Comparison of ENCODE assay signal across 7 mouse cellular contexts in genomic region chr5:114702403-114703392, GRCm38 (mm10). TPM values are rescaled to one million over a fixed set of nuclear protein-coding genes. Genes with fewer than 3 reads are reported as not detected.
DNase-seq lines count a peak whose midpoint lies in the region; ATAC-seq and TF ChIP-seq lines count a peak whose summit lies in the region.

No protein-coding gene starts in this region.

- 59% methylated on average over 14 of the region's 14 CpGs for WGBS in kidney, postnatal 0 days
- 59% methylated on average over 14 of the region's 14 CpGs for WGBS in embryonic facial prominence, embryonic 14.5 days
- 53% methylated on average over 14 of the region's 14 CpGs for WGBS in lung, embryonic 16.5 days

- H3K36me3 ChIP-seq in kidney, postnatal 0 days (ENCODE audit: insufficient read depth, low read length): no peaks in the 10 kb centered on the region
- no peaks in the 10 kb centered on the region for H3K36me3 ChIP-seq in embryonic facial prominence, embryonic 14.5 days (ENCODE audit: control insufficient read depth, insufficient read depth, low read length)
- H3K36me3 ChIP-seq in lung, embryonic 16.5 days (ENCODE audit: control insufficient read depth, insufficient read depth, low read length): no peaks in the 10 kb centered on the region

- H3K27ac ChIP-seq in kidney, postnatal 0 days: no peak overlapping the region
- no peak overlapping the region for H3K27ac ChIP-seq in embryonic facial prominence, embryonic 14.5 days (replicated peaks; ENCODE audit: low read depth, low read length)
- no peak overlapping the region for H3K27ac ChIP-seq in lung, embryonic 16.5 days (ENCODE audit: low read length)

- no peaks in the 10 kb centered on the region for H3K27me3 ChIP-seq in kidney, postnatal 0 days (ENCODE audit: insufficient read depth, low read length)
- no peaks in the 10 kb centered on the region for H3K27me3 ChIP-seq in Patski
- H3K27me3 ChIP-seq in embryonic facial prominence, embryonic 14.5 days (replicated peaks; ENCODE audit: control insufficient read depth, insufficient read depth, low read length): no peaks in the 10 kb centered on the region
- H3K27me3 ChIP-seq in lung, embryonic 16.5 days (ENCODE audit: control insufficient read depth, insufficient read depth, low read depth, low read length): no peaks in the 10 kb centered on the region

- H3K4me1 ChIP-seq in kidney, postnatal 0 days (replicated peaks; ENCODE audit: insufficient read depth, low read length): no peaks in the 10 kb centered on the region
- no peaks in the 10 kb centered on the region for H3K4me1 ChIP-seq in embryonic facial prominence, embryonic 14.5 days (ENCODE audit: control insufficient read depth, insufficient read depth, low read length)
- H3K4me1 ChIP-seq in lung, embryonic 16.5 days (replicated peaks; ENCODE audit: control insufficient read depth, insufficient read depth, low read length): no peaks in the 10 kb centered on the region

- no peak overlapping the region for H3K9ac ChIP-seq in kidney, postnatal 0 days (ENCODE audit: low read depth, low read length)
- no peak overlapping the region for H3K9ac ChIP-seq in embryonic facial prominence, embryonic 14.5 days (ENCODE audit: low read depth, low read length)
- no peak overlapping the region for H3K9ac ChIP-seq in lung, embryonic 16.5 days (ENCODE audit: low read length)

- H3K9me3 ChIP-seq in kidney, postnatal 0 days (replicated peaks; ENCODE audit: low read length): no peaks in the 10 kb centered on the region
- no peaks in the 10 kb centered on the region for H3K9me3 ChIP-seq in embryonic facial prominence, embryonic 14.5 days (ENCODE audit: control insufficient read depth, low read length)
- H3K9me3 ChIP-seq in lung, embryonic 16.5 days (ENCODE audit: control insufficient read depth, low read length): no peaks in the 10 kb centered on the region

- in situ Hi-C loops in Patski (cut with MboI; ENCODE audit: low pct_unique_long_range_greater_than_20kb): no loop called here

- no peak overlapping the region for H3K4me3 ChIP-seq in kidney, postnatal 0 days (replicated peaks; ENCODE audit: low read depth, low read length)
- H3K4me3 ChIP-seq in embryonic facial prominence, embryonic 14.5 days (ENCODE audit: low read depth, low read length): no peak overlapping the region
- no peak overlapping the region for H3K4me3 ChIP-seq in lung, embryonic 16.5 days (ENCODE audit: low read length)

- DNase-seq in kidney, postnatal 0 days (ENCODE audit: low spot score): peak; percentile 77
- DNase-seq in kidney, adult 18-20 months: no peak
- DNase-seq in Patski (ENCODE audit: low read depth, low spot score): no peak
- peak; percentile 46 for DNase-seq in embryonic facial prominence, embryonic 14.5 days (ENCODE audit: low spot score)
- no peak for DNase-seq in spleen, postnatal 36 days (ENCODE audit: low spot score in 2 of 2)
- DNase-seq in urinary bladder, postnatal 10 days (ENCODE audit: low spot score): no peak

- POLR2A ChIA-PET in Patski (lab: Charles Lee): interaction anchor here (0.9 kb wide), 1 partner anchor 38 kb away, joined by 4 read pairs; no protein-coding TSS in a partner anchor

- ATAC-seq in kidney, postnatal 0 days (replicated peaks; ENCODE audit: low FRiP score, low read depth): peak; percentile 72; the same call in 1 of the 2 replicates
- no peak for ATAC-seq in Patski
- ATAC-seq in embryonic facial prominence, embryonic 14.5 days (ENCODE audit: low read depth): peak; percentile 69; the same call in 1 of the 2 replicates
- ATAC-seq in lung, embryonic 16.5 days (ENCODE audit: low read depth): peak; percentile 55; the same call in 1 of the 2 replicates

- peak; percentile 77 for TF ChIP-seq CTCF in kidney, postnatal 0 days (IDR thresholded peaks at IDR 0.05; ENCODE audit: low read depth)
- peak; percentile 71 for TF ChIP-seq CTCF in Patski (IDR thresholded peaks at IDR 0.05)

- no peak overlapping the region for H3K4me2 ChIP-seq in kidney, postnatal 0 days (ENCODE audit: low read length)
- H3K4me2 ChIP-seq in embryonic facial prominence, embryonic 14.5 days (ENCODE audit: low read depth, low read length): no peak overlapping the region
- no peak overlapping the region for H3K4me2 ChIP-seq in lung, embryonic 16.5 days (ENCODE audit: low read depth, low read length)

- CTCF ChIA-PET in Patski (lab: Charles Lee): interaction anchor here (0.9 to 1.6 kb wide), 4 partner anchors 16 to 200 kb away, joined by 3 to 4 read pairs (median 4); no protein-coding TSS in a partner anchor

RNA-seq across cellular contexts. Expression of gene Tchp, which starts 4.9 kb away (rescaled TPM):
- 10.2 and 12.2 TPM in 2 replicates for polyA plus RNA-seq in kidney, postnatal 0 days (2015; fragmentation: Nextera tagmentation; extraction: Ambion mirVana)
- 24.5 TPM for polyA plus RNA-seq in Patski (2021)
- 10.9 and 11.4 TPM in 2 replicates for polyA plus RNA-seq in embryonic facial prominence, embryonic 14.5 days (2014; fragmentation: Nextera tagmentation; extraction: Ambion mirVana)
- polyA plus RNA-seq in lung, embryonic 16.5 days (2015; fragmentation: Nextera tagmentation; extraction: Ambion mirVana): 11.5 and 14.0 TPM in 2 replicates

RNA-seq across cellular contexts. Expression of gene Gltp, which starts 11.9 kb away (rescaled TPM):
- 65.0 and 70.3 TPM in 2 replicates for polyA plus RNA-seq in kidney, postnatal 0 days (2015; fragmentation: Nextera tagmentation; extraction: Ambion mirVana)
- polyA plus RNA-seq in Patski (2021): 61.4 TPM
- polyA plus RNA-seq in embryonic facial prominence, embryonic 14.5 days (2014; fragmentation: Nextera tagmentation; extraction: Ambion mirVana): 123 and 129 TPM in 2 replicates
- polyA plus RNA-seq in lung, embryonic 16.5 days (2015; fragmentation: Nextera tagmentation; extraction: Ambion mirVana): 104 and 105 TPM in 2 replicates

RNA-seq across cellular contexts. Expression of gene Trpv4, which starts 44.5 kb away (rescaled TPM):
- polyA plus RNA-seq in kidney, postnatal 0 days (2015; fragmentation: Nextera tagmentation; extraction: Ambion mirVana): 31.3 and 35.6 TPM in 2 replicates
- 88.3 TPM for polyA plus RNA-seq in Patski (2021)
- 11.9 TPM in 2 replicates for polyA plus RNA-seq in embryonic facial prominence, embryonic 14.5 days (2014; fragmentation: Nextera tagmentation; extraction: Ambion mirVana)
- 2.8 and 2.9 TPM in 2 replicates for polyA plus RNA-seq in lung, embryonic 16.5 days (2015; fragmentation: Nextera tagmentation; extraction: Ambion mirVana)

Comparison
In these comparisons a context has a peak if more than half of its experiments do, and no peak if none do; other contexts are left out.
1. DNase-seq: peak in kidney, postnatal 0 days (single experiment) and embryonic facial prominence, embryonic 14.5 days (single experiment); none in kidney, adult 18-20 months (single experiment), Patski (single experiment), spleen, postnatal 36 days (0 of 2) and urinary bladder, postnatal 10 days (single experiment).